Mouse (Mus musculus) embryo, embryonic 11.5 days (tissue): ENCODE data around the gene Vmac.

Experiments used
- DNase-seq: peaks from one replicate; pipeline ENCODE4 v3.0.0-alpha.2; 2012; ENCODE audit warnings: low read depth, low spot score

Vmac gene

GRCm38 (mm10) chr17:56740118-56740787, 22.4 kb upstream of the Vmac start:
- DNase-seq: no peak

DNA sequence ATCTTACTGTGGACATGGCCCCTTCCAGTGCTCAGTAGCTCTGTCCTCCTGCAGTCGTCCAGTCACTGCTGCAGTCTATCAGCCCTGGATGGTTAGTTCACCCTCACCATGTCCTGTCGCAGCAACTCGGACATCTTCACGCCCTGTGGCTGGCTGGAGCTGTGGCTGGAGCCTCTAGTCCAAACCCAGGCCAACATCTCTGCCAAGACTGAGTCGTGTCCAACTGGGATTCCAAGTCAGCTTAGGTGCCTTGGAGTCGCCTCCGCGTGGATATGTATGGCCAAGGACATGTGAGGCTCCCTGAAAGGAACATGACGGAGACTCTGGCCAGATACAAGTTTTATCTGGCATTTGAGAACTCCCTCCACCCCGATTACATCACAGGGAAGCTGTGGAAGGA, 20.4 kb upstream of the Vmac start:
- no peak for DNase-seq

DNA sequence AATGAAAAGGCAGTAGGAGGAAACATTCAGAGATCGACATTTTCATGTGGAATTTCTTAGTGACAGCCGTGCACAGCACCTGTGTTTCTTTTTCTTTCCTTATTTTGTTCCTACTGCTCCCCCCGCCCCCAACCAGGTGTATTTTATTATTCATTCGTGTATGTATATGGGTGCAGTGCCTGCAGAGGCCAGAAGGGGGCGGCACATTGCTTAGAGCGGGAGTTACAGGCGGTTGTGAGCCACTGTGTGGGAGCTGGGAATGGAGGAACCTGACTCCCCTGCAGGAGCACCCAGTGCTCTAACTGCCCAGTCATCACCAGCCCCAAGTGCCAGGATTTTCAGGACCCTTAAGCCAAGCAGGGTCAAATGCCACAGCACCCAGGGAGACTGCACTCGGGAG, 18.7 kb upstream of the Vmac start:
- DNase-seq: no peak

- no peak for DNase-seq
Observed at GRCm38 (mm10) chr17:56729656-56730055, 11.8 kb upstream of the Vmac start.

GRCm38 (mm10) chr17:56729151-56729550, 11.3 kb upstream of the Vmac start:
- no peak for DNase-seq

- DNase-seq: no peak
Observed at GRCm38 (mm10) chr17:56728117-56728516, 10.3 kb upstream of the Vmac start.

DNA sequence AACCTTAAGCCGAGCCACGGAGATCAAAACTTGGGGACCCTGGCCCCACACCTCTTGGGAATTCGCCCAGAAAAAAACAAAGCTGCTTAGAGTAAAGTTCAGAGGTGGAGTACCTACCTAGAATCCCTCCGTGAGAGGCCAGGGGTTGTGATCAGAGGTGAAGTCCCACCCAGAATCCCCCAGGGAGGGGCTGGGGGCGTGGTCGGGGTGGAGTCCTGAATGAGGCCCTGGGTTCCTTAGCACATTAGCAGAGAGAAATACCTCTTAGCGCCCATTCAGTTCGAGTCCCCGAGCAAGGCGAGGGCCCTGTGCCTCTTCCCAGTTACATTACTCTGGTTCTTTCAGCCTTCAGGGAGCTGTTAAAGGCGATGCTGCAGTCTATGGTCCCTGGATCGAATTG, 9.8 kb upstream of the Vmac start:
- peak; percentile 40 for DNase-seq

DNA sequence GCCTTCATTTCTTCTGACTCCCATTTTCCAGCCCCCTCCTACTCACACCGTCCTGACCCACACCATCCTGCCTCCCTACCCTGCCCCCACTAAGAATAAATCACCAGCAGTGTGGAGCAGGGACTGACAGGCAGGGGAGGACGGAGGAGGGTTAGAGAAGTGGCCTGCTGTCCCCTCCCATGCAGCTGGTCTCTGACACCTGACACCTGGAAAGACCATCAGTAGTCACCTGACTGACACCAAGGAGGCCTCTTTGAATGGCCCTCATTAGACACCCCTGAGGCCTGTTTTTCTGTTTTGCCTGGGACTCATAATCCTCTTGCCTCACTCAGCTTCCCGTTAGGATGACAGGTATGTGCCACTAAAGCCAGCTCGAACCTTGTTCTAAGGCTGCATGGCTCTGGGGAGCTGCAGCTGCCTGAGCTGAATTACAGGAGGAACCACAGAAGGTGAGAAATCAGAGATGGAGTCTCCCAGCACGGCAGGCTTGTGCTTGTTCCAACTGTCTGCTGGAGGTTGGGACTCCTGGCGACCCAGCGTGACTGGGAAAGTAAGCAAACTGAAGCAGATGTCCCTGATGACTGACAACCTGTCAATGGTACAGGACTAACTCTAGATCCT, 9.3 kb upstream of the Vmac start:
- no peak for DNase-seq

GRCm38 (mm10) chr17:56723419-56724161, 5.8 kb upstream of the Vmac start:
- DNase-seq: no peak

- DNase-seq: no peak
Observed at GRCm38 (mm10) chr17:56722441-56722840, 4.6 kb upstream of the Vmac start.

DNA sequence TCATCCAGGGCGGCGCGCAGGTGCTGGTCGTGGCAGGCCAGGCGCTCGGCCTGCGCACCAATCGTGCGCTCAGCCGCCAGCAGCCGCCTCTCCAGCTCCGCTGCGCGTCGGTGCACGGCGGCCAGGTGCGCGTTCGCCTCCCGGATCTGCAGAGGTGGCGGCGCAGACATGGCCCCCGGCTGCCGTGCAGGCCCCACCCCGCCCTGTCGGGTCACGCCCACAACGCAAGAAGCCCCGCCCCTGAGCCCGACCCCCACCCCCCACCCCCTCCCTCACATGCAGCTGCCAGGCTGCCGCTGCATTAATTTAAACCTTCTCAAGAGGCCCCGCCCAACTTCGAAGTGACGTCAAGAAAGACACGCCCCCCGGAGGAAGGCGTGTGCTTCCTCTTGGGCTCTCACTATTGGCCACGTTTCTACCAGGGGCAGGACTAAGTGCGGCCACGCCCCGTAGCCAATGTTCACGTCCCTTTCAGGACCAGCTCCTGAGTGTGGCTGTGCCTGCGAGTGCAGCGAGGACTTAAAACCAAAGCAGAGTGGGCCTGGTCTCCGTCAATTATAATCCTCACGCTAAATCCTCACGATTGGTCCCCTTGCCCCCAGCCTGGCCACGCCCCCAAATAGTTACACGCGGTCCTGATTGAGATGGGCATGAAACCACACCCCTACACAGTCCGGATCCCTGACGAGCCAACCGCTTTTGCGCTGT, 1.0 kb downstream of the Vmac start:
- DNase-seq: peak; percentile 99

DNA sequence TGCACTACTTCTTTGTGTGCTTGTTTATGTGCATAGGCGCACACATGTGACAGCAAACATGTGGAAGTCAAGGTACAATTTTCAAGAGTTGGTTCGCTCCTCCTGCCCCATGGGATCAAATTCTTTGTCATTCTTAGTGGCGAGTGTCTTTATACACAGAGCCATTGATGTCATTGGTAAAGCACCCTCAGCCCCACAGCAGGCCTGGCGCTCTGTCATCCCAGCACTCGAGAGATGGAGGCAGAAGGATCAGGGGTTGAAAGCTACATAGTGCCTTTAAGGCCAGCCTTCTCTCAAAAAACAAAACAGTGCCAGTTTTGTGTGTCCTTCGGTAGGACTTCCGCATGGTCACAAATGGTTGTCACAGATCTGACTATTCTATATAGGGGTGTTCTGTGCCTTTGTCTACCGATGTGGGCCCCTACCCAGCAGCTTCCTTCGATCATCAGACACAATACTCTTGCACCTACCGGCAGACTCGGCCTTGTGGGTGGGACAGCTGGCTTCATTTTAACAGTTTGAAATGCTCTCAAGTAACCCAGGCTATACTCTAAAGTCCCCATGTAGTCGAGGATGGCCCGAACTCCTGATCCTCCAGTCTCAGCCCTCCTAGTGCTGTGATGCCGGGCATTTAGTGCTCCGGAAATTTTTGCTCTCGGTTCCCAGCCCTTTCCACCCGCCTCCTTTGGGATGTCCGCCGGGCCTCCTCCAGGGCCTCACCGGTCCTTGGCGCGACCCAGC, 1.7 kb downstream of the Vmac start:
- DNase-seq: no peak

GRCm38 (mm10) chr17:56715360-56715759, 2.5 kb downstream of the Vmac start:
- DNase-seq: no peak

GRCm38 (mm10) chr17:56709708-56710107, 8.1 kb downstream of the Vmac start:
- DNase-seq: no peak

- DNase-seq: no peak
Observed at GRCm38 (mm10) chr17:56708692-56709091, 9.1 kb downstream of the Vmac start.

GRCm38 (mm10) chr17:56706515-56706914, 11.3 kb downstream of the Vmac start:
- DNase-seq: no peak

DNA sequence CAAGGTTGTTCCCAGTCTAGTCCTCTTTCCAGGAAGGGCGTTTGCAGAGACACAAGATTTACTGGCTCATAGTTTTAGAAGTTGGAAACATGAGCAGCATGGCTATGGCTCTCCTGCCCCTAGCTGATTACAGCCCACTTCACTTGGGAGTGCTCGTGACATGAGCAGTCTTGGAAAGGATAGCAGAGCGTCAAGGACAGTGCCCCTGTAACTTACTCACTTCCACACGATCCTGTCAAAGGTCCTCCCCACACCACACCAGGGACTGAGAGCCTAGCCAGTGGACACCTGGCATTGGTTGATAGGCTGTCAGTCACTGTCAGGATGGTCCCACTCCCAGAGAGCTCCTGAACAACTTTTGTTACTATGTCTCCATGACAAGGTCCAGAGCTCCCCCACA, 14.8 kb downstream of the Vmac start:
- DNase-seq: no peak

DNA sequence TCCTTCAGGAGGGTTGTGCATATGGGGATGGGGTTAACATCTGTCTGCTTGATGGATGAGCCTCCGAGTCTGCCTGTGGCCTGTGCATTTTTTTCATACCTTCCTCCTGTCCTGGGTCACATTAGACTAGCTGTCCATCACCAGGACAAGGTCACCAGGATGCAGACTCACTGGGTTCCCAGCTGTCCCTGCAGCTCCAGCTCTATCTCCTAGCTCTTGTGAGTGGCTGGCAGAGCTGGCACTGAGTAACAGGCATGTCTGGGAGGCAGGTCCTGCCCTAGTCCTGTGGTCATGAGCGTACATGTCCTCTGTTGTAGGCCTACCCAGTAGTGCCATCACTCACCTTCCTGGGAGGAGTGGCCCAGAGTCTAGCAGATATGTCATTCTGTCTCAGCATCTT, 17.4 kb downstream of the Vmac start:
- no peak for DNase-seq

DNA sequence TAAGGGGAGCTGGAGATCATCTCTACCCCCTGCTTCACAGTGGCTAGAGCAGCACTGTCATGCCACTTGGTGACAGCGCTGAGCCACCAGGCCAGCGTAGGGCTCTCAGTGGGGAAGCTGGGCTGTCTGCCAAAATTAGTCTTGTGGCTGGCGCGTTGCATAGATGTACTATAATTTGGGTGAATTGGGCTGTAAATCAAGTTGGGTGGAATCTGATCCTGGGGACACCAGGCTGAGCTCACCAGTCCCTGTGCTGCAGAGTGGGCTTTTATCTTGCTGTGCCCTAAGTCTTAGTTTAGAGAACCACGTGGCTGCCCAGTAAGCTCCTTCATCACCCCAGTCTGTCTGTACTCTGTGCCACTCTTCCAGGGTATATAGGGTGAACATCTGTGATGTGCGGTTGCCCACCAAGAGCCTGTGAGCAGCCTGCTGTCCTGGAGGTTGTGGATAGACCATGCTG, 23.9 kb downstream of the Vmac start:
- DNase-seq: no peak

- no peak for DNase-seq
Observed at GRCm38 (mm10) chr17:56693395-56693794, 24.4 kb downstream of the Vmac start.

DNA sequence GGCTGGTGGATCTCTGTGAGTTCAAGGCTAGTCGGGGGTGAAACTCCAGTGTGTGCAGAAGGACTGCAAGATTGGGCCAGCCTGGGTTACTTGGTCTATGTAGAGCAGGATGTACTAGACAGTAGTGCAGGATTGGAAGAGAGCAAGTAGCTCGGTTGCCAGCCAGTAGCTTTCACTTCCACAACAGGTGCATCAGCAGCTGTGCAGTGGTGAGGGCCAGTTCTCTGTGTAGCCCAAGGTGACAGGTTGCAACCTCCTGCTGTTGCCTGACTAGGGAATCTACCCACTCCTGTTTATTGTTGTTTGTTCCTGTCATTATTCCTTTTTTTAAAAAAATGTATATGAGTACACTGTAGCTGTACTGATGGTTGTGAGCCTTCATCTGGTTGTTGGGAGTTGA, 29.1 kb downstream of the Vmac start:
- no peak for DNase-seq

GRCm38 (mm10) chr17:56688045-56688444, 29.8 kb downstream of the Vmac start:
- DNase-seq: no peak
